Mouse (Mus musculus): ENCODE results near the gene U2af1l4.

Gene U2af1l4

DNA sequence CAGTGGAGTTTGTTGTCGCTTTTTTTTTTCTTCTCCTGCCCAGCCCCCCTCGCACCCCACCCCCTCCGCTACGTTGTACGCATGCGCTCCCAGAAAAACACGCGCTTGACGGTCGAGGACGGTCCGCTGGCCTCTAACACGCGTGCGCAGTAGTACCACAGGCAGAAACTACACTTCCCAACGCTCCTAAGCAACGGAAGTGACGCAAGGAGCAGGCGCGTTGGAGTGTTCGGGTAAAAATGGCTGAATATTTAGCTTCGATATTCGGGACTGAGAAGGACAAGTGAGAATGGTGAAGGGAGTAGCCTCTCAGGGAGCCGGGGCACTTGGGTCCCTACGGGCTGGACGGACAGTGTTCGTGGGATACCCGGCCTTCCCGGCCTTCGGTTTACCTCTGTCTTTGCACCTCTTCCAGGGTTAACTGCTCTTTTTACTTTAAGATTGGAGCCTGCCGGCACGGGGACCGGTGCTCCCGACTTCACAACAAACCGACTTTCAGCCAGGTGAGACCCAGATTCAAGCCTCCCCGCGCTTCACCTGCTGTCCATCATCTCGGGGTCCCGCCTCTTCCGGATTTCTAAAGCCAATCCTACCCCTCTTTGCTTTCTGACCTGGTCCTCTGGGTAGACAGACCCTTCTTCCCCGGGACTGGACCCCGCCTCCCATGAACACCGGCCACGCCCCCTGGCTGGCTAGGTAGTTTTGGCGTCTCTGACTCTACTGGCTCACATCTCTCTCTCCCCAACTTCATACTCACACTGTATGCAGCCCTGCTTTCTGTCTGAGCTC is at the start of gene U2af1l4, which contains the start of the genes Gm49396 and Psenen:
U2af1l4 (plus strand) TSS at position 185 of the 789 bp plus-strand sequence.
Gm49396 (plus strand) TSS at position 228 of the 789 bp plus-strand sequence.
Psenen (minus strand) TSS at position 511 of the 789 bp plus-strand sequence.
- DNase-seq (ENCODE audit: low spot score in 2 of 2), result peak; percentile 93 to 96

DNA sequence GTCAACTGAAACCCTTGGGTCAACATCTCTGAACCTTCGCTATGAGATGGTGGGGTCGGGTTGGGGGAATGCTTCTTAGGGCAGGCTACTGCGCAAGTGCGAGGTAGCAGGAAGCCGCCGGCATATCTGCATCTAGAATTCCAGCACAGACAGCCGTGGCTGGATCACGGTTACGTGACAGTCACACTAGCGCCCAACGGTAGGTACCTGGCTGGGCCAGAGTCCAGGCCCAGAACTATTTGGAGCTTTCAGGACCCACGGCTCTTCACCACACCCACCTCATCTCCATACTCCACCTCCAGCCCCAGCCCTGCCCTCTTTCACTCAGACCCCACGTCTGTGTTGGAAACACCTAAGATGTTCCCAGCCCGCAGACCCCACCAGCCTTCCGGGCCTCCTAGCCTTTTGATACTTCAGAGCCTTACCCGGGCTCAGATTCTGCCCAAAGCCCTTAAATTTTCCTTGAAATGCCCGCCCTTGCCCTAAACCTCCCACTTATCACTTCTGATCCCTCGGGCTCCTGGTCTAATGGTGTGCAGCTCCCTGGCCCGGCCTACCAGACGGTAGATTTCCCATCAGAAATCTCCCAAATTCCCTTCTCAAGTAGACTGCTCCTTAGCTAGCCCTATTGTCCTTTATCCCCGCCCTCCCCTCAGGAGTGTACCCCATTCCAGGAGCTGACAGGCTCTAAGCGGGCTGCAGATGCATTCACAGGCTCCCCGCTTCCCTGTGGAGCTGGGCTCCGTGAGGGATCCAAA is 47.9 kb upstream of the U2af1l4 start:
- no peak for DNase-seq (ENCODE audit: low spot score in 2 of 2)

DNA sequence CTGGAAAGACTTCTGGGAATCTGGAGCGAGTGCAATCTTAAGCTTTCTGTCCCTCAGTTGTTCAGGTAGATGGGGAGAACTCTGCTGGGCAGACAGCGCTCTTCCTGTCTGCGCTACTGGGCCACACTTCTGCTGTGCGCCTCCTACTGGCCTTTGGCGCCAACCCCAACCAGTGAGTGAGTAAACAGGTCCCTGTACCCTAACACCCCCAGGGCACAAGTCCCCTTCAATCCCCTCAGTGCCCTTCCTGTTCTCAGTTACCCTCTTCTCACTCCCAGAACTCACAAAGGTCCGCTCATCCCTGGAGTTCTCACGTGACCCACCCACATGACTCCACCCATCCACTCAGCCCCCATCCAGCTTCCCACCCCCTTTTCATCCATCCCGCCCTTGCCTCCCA is 44.8 kb upstream of the U2af1l4 start:
- DNase-seq (ENCODE audit: low spot score in 2 of 2), result no peak

DNA sequence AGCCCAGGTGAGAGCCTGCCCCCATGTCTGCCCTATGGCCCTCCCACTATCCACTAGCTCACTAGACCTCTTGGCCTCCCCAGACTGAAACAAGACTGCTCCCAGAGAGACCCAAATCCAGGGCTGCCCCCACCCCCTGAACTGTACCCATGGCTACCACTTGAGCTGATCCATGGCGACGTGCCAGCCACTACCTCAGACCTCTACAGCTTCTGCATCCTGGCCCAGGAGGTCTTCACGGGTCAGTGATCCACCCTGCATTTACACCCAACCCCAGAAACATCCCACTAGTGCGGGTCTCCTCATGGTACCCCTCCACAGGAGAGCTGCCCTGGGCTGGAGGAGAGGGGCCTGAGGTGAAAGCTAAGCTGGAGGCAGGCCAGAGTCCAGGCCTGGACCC is 42.7 kb upstream of the U2af1l4 start:
- no peak for DNase-seq (ENCODE audit: low spot score in 2 of 2)

DNA sequence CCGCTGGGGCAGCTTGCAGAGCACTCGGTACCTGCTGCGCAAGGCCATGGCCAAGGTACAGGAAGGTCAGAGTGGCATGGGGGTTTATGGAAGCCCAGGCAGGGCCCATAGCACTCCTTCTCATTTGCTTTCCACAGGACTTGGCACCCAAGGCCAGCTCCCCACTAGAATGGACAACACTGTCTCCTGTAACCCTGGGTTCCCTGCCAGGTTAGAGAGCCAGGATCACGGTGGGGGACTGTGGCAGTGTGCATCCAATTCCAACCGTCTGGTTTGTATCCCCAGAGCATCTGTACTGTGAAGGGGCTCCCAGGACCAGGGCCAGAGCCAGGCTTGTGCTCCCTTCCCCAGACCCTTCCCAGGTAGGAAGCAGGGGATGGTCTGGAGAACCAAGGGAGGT is 42.2 kb upstream of the U2af1l4 start:
- no peak for DNase-seq (ENCODE audit: low spot score in 2 of 2)

DNA sequence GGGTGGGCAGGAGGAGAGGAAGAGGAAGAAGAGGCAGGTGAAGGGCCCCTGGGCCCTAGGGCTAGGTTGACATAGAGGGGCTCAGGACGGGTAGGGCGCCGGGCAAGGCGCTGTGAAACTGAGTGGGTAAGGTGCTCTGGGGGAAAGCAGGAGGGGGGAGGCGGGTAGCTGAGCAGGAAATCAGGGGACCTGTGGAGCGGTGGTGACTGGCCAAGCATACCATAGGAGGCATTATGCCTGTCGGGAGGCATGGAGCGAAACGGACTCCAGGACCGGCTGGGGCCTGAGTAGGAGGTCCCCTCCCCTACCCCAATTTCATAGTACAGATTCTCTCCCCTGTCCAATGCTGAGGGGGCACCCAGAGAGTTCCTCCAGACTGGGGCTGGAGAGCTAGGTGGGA is 40.2 kb upstream of the U2af1l4 start:
- DNase-seq (ENCODE audit: low spot score in 2 of 2), result no peak

DNA sequence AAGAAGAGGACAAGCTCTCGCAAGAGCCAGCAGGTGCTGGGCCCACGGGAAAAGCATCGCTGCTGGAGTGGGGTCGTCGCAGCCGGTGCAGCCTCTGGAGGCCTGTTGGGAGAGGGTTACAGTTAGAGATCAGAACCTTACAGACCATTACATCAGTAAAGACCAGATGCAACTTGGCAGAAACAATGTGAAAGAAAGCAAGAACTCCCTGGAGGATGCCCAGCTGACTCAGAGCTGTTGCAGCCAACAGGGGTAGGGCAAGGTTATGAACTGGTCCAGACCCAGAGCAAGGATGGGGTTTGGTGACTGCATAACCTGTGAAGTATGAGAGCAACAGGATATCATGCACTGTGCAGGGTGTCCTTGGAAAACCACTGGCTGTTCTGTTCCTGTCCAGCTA is 38.6 kb upstream of the U2af1l4 start:
- DNase-seq (ENCODE audit: low spot score in 2 of 2), result no peak

DNA sequence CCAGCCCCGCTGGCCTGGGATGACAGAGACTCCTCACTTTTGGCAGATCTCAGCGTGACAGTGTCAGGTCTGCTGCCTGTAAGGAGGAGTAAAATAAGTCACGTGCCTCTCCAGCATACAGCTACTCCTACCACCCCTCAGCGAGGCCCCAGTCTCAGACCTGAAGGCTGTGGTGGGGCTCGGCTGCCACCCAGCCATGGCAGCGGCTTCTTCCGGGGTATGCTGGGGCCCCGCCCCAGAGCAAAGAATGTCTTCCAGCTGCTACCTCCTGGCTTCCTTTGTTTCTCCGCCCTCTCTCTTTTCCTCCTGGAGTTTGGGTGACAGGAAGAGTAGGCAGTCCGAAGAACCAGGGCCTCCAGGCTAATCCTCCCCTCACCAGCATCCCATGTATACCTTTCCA is 37.1 kb upstream of the U2af1l4 start:
- DNase-seq (ENCODE audit: low spot score in 2 of 2), result no peak

DNA sequence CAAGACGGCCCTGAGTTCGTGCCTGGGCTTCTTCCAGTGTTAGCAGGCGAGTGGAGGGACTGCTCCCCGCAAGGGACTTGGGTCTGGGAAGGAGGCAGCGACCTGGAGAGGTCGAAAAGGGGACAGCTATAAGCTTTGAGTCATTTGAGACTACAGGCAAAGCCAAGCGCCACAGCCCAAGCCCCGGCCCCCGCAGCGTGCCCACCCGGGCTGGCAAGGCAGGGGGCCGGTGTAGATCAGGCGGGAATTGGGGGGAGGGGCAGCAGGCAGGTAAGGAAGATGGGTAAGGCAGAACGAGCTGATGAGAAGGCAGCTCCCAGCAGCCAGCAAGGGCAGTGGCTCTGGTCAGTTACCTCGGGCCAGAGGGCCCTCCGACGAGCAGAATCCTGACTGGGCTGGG is 36.7 kb upstream of the U2af1l4 start:
- no peak for DNase-seq (ENCODE audit: low spot score in 2 of 2)

DNA sequence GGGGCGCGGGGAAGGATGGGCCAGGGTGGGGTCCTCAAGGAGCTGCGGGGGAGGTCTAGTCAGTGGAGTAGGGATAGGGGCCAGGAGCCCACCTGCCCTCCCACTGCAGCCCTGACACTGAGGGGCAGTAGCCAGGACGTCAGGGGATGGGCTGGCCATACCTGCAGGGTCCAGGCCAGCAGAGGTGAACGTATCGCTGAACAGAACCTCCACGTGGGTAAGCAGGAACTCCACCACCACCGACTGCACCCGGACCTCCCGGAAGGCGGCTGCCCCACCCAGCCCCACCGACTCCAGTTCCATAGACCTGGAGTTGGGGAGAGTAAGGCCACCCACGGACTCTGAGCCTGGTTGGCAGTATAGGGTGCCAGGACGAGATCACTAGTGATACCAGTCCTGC is 36.1 kb upstream of the U2af1l4 start:
- DNase-seq (ENCODE audit: low spot score in 2 of 2), result no peak

DNA sequence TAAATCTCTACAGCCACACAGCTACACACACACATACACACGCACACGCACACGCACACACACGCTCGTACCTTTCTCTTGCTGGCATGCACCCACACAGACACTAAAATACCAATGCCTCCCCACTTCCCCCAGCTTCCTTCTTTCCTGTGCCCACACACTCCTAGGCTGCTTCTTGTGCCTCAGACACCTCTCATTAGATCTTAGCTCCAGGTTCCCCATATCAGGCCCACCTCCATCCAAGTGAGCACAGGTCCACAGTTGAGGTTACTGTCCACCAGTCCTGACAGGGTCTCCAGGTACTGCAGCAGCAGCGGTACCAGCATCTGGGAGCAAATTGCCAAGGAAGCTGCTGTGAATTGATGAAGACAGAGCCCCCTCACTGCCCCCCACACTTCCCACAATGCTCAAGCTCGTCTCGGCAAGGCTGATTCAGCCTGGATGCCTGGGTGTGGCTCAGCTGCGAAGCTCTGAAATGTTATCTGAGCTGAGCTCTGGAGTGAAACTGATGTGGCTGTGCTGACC is 31.7 kb upstream of the U2af1l4 start:
- no peak for DNase-seq (ENCODE audit: low spot score in 2 of 2)

DNA sequence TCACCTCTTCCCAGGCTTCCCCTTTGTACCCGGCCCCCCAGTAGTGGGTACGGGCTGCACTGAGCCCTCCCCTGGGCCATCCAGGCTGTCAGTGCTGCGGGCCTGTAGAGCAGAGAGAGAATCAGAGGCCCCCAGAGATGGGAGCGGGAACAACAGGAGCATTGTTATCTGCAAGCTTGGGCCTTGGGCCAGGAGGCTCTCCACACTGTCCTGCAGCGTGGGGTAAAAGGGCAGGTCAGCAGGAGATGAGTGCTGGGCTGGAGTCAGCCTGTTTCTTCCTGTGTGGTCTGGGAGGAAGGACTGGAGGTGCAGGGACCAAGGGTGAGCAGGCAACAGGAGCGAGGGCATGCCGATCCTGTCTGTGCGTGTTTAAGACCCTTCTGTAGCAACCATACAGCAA is 30.2 kb upstream of the U2af1l4 start:
- no peak for DNase-seq (ENCODE audit: low spot score in 2 of 2)

DNA sequence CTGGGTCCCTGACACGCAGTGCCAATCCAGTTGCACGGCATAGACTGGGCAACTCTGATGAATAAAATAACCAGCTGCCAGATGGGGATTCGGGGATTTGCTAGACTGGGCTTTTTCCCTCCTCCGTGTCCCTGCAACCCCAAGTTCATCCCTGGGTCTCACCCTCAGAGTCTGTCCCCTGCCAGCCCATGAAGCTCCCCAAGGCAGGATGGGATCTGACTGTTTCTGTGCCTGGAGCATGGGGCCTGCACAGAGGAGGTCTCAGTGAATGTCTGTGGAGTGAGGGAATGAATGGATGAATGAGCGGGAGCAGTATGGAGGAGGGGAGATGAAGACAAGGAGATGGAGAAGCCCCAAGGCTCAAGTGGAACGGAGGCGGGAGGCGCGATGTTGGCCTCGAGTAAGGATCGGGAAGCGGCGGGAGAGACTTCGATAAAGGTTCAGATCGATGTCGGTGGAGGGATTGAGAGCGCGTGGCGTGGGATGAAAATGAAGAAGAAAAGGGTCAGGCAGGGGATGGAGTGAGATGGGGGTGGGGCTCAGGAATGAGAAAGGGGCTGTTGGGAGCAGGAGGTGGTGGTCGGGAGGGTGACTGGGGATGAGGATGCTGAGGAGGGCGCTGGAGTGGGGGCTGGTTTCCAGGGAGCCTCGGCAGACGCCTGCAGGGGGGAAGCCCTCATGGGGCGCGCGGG is 29.0 kb upstream of the U2af1l4 start:
- DNase-seq (ENCODE audit: low spot score in 2 of 2), result no peak

DNA sequence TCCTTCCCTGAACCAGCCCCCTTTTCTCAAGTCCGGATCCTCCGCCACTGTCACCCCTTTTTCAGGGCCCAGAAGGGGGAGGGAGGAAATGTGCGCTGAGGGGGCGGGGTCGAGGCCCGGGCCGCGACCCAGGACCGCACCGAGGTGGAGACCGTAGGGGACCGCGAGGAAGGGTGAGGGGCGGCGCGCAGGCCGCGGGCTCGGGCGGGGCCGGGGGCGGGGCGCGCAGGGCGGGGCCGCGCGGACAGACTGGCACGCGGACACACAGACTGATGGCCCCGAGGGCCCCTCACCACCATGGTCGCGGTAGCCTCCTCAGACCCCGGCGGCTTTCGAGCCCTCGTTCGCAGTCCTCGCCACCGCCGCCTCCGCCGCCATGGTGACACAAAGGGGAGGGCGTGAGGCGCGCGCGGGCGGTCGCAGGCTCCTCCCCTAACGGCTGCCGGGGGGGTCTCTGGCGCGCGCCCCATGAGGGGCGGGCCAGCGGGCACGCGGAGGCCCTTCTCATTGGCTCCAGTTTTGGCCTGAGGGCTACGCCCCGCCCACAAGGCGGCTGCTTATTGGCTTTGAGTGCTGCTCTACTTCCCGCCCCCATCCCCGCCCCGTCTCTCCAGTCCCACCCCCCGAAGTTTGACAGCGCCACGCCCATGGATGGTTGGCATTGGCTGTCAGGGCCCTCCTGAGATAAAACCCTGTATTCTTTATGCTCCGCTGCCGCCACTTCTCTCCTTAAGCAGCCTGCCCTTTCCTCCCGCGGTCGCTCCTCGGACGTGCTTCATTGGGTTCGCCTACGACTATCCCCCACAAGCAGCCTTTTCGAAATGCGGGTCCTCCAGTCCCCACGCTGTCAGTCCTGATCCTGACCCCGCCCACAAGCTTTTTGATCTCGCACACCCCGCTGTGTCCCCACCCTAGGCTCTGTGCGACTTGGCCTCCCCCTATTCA is 28.2 kb upstream of the U2af1l4 start, which contains the start of gene Arhgap33:
Arhgap33 (minus strand) TSS at position 428 of the 945 bp plus-strand sequence.
- DNase-seq (ENCODE audit: low spot score in 2 of 2), result peak; percentile 97

DNA sequence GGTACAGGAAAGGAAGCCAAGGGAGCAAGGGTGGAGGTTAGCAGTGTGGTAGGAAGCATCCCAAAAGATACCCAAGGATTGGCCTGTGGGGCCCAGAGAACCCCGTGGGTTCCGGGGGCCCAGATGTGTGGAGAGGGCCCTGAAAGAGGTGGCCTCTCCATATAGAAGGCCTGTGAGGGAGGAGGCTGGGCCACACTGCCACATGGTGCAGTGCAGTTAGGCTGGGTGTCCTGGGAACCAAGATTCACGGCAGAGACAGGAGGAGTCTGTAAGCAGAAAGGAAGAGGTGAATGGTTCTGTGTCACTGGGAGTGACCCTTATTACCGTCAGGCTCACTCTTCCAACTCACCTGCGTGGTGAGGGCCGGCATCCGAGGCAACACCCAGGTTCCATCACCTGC is 22.5 kb upstream of the U2af1l4 start:
- DNase-seq (ENCODE audit: low spot score in 2 of 2), result no peak

DNA sequence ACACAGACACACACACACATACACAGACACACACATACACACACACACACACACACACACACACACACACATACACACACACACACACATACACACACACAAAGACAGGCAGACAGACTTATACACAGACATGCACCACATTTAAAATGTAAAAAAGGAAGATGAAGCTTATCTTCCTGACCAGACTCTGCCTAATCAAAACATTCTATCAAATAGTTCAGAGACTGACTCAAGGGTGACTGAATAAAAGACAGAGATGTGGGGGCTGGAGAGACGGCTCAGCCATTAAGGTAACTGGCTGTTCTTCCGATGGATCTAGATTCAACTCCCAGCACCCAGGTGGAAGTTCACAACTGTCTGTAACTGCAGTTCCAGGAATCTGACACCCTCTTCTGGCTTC is 18.8 kb upstream of the U2af1l4 start:
- no peak for DNase-seq (ENCODE audit: low spot score in 2 of 2)

DNA sequence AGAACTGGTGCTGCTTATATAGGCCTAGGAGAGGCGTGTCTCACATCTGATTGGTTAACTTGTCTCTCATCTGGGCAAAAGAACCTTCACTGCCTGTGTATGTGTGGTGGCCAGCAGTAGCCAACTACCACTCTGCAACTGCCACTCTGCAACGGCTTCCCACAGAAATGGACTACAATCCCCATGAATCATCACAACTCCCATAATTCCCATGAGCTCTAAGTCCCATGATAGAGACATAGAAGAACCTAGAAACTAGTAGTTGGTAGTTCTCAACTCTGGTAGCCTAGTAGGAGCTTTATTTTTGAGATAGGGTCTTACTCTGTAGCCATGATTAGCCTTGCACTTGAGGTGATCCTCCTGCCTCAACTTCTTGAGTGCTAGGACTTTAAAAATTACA is 13.2 kb upstream of the U2af1l4 start:
- DNase-seq (ENCODE audit: low spot score in 2 of 2), result no peak

DNA sequence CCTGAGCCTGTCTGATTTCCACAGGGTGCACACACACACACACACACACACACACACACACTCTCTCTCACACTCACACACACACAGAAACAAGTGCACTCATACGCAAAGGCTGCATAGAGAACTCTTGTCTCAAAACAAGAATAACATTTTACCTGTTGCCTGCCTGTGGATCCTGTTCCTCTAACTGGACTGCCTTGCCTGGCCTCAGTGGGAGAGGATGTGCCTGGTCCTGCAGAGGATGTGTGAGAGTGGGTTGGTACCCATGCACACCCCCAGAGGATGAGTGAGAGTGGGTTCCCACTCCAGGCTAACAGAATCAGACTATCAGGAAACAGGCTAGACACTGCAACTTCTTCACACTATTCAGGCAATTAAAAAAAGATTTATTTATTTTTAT is 12.5 kb upstream of the U2af1l4 start:
- DNase-seq (ENCODE audit: low spot score in 2 of 2), result no peak

DNA sequence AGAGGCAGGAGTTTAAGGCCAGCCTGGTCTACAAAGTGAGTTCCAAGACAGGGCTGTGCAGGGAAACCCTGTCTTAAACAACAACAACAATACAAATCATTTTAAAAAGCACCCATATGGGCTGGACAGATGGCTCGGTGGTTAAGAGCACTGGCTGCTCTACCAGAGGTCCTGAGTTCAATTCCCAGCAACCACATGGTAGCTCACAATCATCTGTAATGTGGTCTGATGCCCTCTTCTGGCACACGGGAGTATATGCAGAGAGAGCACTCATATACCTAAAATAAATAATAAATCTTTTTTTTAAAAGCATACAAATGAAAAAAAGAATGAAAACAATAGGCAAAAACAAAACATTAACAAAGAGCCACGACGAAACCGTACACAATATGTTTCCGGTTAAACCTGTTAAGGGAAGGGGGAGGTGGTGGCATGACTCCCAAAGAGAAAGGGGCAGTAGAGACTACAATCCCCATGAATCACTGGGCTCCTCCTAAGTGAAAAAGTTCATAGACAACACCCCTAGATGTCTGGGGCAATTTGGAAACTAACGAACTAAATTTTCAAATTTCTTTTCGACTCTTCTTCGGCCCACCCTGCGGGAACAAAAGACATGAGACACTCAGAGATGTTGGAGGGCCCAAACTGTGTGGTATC is 11.5 kb upstream of the U2af1l4 start:
- peak in 1 of 2 experiments; percentile 55 for DNase-seq (ENCODE audit: low spot score in 2 of 2)

Measured in thymus, postnatal 10 days (tissue).